Mouse (Mus musculus) hindlimb bud, embryonic 11.5 days (tissue): Measurements from ENCODE around the gene Mical2.

Source experiments
- DNase-seq: peaks from one replicate; pipeline ENCODE4 v3.0.0-alpha.2; 2012; ENCODE audit warnings: low read depth, low spot score; ENCODE audit errors: extremely low spot score

The Mical2 gene

DNA sequence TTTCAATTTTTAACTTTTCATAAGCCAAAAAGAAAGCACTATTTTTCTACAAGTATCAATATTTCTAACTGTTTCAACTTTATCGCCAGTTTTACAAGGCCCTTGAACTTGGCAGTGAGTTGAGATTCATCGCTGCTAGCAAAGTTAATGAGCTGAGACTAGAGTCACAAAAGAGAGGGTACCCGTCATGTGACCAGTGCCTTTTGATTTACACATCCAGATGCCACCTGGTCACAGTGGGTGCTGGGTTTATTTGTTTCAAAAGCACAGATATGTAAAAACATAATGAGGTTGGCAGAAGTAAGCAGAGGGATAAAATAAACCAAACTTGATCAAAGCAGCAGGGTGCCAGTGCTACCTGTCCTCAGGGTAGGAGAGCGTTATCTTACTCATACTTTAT lies 126.3 kb downstream of the Mical2 start:
- DNase-seq = peak; percentile 47

DNA sequence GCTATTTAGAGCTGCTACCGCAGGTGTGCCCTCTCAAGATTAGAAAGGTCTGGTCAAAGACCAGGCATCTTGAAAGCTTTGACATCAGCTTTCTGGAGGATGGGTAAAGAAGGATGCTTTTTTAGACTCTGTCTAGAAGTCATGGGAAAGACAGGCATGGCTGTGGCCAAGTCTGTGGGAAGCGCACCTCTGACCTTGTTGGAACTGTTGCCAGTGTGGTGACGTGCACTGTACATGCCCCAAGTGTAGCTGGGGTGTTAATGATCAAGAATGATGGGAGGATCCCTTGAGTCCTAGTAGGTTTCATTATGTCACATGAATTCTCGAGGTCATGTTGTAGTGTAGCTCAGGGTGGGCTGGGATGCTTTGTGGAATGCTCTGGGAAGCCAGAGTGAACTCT lies 127.4 kb downstream of the Mical2 start:
- DNase-seq = no peak

DNA sequence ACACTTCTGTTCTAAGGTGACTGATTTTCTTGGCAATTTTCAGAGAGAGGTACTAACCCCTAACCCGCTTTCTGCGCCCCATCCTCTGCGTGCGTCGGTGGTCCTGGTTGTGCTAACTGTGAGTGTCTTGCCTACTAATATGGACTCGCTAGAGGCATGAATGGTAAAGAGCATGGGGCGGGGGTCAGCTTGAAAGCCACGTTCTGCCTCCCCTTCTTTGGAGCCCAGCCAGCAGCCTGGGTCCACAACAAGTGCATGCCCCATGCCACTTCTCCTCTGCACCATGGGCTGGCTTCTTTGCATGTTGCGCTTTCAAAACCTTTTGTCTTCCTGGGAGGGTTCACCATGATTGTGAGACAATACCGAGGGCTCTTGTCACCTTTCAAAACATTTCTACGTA lies 128.3 kb downstream of the Mical2 start:
- DNase-seq = no peak

DNA sequence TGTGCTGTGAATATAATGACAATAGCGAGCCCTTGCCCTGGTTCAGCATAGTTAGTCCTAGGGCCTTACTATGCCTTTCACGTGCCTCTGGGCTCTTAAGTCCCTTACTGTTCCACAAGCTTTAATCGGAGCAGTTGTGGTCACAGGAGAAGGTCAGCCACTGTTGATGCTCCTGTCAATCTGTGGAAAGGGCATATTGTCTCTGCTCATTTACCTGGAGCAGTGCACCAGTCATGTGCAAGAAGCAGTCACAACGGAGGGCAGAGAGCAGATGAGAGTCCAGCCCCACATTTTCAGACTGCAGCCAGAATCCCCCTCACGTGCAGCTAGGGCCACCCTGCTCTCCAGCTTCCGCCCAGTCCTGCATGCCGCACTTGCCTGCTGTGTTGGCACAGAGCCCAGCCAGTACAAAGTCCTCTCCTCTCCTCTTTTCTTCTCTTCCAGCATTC lies 128.9 kb downstream of the Mical2 start:
- DNase-seq = no peak

DNA sequence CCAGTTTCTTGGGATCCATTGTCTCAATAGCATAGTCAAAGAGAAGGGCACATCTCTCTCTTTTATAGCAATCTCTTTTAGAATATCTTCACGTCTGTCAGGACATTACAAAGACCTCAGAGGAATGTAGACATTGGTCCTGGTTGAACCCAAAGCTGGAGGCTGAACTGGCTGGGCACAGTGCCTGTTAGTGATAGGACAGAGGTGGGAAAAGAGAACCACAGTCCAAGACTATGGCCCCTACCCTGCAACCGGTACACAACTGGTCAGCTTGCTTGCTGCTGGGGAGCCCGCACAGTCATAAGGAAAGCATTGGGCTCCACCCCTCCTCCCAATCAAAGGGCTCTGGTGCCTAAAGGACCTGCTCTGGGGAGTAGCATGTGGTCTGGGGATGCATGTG lies 133.9 kb downstream of the Mical2 start:
- DNase-seq = no peak

- DNase-seq = no peak
These were observed 137.0 kb downstream of the Mical2 start for GRCm38 (mm10) chr7:112362574-112363200.

DNA sequence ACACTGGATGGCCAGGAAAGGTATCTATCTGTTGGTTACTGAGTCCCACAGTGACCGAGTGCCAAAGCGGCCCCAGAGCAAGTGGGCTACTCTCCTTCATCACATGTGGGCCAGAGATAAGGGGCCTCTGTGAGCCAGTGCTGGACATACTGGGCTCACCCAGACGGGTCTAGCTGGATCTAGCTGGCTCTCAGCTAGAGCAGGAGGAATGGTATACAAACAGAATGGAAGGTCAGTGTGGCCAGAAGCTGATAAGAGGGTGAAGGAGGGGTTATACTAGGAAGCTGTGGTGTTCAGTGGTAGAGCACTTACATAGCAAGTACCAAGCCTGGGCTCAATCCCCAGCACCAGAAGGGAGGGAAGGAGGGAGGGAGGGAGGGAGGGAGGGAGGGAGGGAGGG lies 140.2 kb downstream of the Mical2 start:
- DNase-seq = no peak

DNA sequence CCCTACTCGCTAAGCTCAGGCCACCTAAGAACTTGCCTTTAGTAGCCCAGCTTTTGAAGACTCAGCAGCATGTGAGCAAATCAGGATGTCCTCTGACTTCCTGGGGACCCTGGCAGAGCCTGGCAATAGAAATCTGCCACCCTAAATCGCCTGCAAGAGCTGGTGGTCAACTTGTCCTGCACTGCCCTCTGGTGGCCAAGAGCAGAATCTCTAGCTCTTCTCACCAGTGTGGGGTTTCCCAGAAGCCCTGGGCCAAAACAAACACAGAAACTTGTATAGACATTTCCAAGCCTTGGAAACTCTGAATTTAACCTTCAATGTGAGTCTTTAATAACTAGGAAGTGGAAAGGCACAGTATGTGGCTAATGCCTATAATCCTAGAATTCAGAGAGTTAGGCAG lies 143.4 kb downstream of the Mical2 start:
- DNase-seq = peak; percentile 81

DNA sequence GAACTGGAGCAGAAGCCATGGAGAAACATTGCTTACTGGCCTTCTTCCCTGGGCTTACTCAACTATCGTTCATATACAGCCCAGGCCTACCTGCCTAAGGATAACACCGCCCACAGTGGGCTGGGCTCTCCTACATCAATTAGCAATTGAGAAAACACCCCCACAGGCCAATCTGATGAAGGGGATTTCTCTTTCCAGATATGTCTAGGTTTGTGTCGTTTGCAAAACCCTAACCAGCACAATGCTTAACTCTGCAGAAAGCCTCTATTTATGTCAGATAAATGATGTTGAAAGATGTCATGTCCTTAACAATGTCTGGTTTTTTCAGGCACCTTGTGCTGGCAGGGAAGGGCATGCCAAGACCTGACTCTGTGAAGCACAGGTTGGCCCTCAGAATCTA lies 144.3 kb downstream of the Mical2 start:
- DNase-seq = no peak

- no peak for DNase-seq
These were observed 145.7 kb downstream of the Mical2 start for GRCm38 (mm10) chr7:112371387-112371786.

DNA sequence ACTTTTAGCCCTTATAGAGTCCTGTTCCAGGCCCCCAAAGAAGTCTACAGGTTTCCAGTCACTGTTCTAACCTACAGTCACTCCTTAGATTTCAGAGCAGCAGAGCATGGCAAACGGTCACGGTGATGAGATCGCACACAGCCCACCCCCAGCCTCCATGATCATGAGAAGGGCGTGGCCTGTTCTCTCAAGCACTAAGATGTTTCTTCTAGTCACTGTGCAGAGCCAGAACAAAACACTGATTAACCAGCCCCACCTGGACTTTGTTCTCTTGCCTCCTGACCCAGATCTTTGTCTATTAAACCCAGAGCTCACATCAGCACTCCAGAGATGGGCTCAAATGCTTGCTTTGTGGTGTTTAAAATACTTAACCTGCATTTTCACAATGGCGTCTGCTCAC lies 148.4 kb downstream of the Mical2 start:
- DNase-seq = no peak

DNA sequence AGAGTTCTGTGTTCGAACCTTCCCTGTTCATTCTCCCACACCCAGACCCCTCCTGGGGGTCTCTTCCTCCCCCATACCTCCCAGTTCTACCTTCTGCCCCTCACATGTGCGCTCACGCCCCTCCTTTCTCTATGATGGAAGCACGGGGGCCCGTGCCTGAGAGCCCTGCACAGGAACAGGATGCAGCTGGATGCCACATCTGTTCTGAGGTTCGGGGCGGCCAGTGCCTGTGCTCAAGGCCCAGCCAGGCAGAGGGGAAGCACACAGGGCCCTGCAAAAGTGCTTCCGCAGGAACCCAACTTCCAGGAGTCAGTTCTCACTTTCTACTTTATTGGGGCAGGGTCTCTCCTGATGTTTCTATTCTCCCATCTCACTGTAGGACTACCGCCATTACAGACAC lies 149.4 kb downstream of the Mical2 start:
- DNase-seq = no peak

- DNase-seq = no peak
These were observed 150.2 kb downstream of the Mical2 start for GRCm38 (mm10) chr7:112375900-112376299.

- no peak for DNase-seq
These were observed 151.0 kb downstream of the Mical2 start for GRCm38 (mm10) chr7:112376611-112377010.

DNA sequence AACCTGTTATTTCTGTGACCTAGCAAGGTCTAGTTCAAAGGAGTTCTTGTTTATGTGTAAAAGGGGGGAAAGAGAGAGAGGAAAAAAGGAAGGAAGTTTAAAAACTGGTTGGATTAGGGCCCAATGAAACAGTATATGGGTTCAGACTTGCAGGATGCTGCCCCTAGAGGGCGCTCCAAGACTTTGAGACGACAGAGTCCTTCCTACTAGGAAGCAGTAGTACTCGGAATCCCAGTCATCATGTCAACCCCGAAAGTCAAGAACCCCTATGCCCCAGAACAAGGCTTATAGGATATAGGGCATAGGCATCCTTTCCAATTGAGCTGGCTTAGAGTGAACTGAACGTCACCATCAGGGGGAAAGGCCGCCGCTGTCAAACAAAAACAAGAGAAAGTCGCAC lies 151.7 kb downstream of the Mical2 start:
- peak; percentile 74 for DNase-seq

- DNase-seq = no peak
These were observed 152.4 kb downstream of the Mical2 start for GRCm38 (mm10) chr7:112378056-112378455.

DNA sequence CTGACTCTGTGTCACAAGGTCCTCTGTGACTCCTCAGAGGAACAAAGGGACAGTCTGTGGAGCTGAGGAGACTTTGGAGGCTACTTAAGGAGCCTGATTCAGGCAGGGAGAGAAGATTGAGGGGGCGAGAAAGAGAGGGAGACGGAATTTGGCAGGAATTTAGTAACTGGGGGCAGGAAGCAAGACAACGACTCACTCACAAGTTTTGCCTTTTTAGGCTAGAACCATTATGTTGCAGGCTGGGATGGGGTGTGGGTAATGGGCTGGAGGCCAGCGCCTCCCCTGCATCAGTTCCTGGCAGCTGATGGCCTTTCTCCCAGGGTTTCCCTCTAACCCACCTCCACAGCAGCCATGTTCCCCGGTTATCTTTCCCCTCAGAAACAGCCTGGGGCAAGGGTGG lies 152.8 kb downstream of the Mical2 start:
- DNase-seq = no peak

- no peak for DNase-seq
These were observed 160.9 kb downstream of the Mical2 start for GRCm38 (mm10) chr7:112386521-112386920.

DNA sequence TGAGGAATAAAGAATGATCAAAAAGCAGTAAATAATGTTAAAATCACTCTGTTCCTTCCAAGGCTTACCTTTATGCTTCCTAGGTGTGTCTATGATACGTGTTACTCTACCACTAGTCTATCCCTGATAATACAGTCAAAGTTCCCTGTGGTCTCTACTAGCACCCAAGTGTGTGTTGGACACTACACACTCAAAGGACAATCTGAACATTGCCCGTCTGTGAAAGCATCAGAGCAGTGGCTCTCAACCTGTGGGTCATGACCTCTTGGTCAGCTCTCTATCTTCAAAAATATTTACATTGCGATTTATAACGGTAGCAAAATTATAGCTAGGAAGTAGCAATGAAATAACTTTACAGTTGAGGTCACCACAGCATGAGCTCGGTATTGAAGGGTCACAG lies 162.2 kb downstream of the Mical2 start:
- DNase-seq = no peak

DNA sequence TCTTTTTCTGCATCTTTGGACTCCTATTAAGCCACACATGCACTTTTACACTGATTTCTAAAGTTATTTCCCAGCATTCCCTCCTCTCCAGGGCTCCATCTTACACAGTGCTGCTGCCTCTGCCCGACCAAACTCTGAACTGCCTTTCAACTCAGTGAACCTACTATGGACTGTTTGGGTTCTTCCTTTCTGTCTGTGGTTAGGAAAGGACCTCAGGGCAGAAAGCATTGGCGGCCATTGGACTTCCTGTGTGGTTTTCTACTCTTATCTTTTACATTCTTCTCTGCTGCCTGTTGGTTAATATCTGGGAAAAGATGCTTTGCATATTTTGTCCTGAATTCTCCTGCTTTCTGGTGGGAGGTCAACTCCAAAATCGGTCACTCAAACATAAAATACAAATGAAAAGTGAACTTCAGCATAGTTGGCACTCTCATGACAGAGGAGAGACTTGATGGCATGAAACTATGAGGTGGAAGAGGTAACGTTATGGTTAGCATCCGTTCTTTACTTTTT lies 162.8 kb downstream of the Mical2 start:
- no peak for DNase-seq

GRCm38 (mm10) chr7:112389611-112390251 lies 164.1 kb downstream of the Mical2 start:
- no peak for DNase-seq

DNA sequence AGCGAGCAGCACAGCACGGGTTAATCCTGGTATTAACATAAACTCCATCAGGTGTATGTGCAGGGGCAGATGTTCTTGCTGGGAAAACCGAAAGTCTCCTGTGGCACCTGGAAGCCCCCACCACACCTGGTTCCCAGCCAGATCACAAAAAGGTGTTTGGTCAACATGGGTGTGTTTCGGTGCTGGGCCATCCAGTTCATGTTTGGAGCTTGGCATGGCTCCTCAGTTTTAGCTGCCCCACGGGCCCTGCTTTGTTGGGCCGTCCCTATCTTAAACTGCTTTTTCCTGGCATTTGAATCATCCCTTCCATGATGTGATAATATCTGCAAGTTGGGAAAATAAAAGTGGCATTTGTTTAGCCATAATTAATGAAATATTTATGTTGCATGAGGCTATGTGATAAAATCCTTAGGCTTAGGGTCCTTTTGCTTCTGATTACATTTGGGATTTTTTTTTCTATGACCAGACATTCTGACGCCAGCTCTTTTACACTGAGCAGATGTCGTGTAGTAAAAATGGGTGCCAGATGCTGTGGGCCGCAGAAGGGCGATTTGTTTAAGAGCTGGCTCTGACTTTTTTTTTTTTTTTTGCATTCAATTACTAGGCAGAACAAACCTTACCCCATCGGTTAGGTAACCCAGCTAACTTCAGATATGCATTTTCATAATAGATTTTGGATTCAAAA lies 164.7 kb downstream of the Mical2 start:
- peak; percentile 54 for DNase-seq
